Mouse (Mus musculus) testis, postnatal 10 days (tissue): Measurements from ENCODE around the gene Mbnl1.

Experiments used
- DNase-seq: peaks from one replicate; pipeline ENCODE4 v3.0.0; 2021; ENCODE audit warnings: low spot score

Gene Mbnl1

GRCm38 (mm10) chr3:60613121-60613520, 140.5 kb downstream of the Mbnl1 start:
- no peak for DNase-seq

GRCm38 (mm10) chr3:60614516-60614915, 141.9 kb downstream of the Mbnl1 start:
- peak; percentile 43 for DNase-seq

DNA sequence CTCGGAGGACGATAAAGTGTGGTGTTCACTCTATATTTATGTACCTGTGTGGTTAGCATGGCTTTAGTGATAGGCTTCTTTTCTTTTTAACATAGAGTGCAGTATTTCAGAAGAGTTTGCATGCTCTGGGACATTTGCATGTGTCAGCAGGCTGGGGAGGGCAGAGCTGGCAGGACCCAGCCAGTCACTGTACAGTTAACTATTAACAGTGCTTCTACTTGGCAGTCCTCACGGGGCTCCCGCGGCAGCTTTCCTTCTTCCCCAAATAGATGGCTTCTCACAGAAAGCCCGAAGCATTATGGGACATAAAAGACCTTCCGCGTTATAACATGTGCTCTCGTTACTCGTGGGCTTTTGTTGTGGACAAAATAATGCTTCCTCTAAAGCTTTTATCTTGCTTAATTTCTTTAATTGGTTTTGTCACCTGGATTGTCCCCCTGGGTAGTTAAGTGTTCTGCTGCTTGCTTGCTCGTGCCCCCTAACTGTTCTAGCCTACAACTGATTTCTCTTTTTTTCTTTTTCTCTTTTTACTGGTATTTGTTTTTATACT, 142.5 kb downstream of the Mbnl1 start:
- DNase-seq = no peak

- no peak for DNase-seq
Observed at GRCm38 (mm10) chr3:60615615-60616014, 143.0 kb downstream of the Mbnl1 start.

DNA sequence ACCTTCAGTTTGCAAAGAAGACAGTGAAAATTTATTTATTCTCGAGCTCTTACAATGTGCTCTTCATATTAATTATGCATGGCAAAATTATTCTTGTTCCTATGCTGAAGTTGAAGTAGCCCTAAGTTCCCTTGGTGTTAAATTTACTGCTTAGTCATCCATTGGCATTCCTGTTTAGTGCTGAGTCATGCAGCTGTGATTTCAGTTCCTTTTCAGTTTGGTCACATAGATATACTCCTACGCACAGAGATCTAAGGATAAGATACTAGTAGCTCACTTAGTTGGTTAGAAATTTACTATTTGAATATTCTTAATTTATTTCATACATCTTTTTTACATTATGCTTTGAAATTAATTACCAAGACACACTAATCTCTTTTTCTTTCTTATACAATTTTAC, 143.5 kb downstream of the Mbnl1 start:
- DNase-seq = no peak

GRCm38 (mm10) chr3:60617643-60618042, 145.0 kb downstream of the Mbnl1 start:
- no peak for DNase-seq

DNA sequence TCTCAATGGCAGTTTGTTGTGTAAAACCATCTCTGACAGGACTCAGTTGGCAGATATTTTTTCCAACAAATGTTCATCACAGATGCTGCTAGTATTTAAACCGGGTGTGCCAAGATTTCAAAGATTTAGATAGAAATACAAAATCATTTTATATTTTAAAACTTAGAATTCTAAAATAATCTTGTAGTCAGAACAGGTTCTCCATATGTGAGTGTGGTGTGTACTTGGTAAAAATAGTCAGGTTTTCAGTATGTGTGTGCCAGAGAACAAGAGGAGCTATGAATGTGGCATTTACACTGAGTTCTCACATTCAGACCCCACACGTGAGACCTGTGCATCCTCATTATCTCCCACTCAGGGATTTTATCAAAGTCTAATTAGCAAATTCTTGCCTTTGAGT, 147.6 kb downstream of the Mbnl1 start:
- no peak for DNase-seq

DNA sequence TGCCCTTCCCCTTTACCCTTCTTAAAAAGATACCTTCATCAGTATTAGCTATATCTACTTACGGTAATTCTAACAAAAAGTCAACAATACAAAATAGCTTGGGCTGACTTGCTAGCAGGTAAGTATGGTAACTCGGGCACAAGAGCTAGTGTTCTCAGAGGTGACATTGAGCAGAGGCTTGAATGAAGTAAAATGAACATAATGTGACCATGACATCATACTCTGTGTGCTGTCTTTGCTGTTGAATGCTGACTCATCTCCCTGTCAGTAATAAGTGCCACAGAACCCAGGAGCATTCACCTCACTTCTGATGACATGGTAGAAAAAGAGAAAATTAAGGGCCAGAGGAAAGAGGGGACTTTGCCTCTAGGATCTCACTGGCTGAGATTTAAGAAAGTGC, 158.6 kb downstream of the Mbnl1 start:
- DNase-seq = no peak

DNA sequence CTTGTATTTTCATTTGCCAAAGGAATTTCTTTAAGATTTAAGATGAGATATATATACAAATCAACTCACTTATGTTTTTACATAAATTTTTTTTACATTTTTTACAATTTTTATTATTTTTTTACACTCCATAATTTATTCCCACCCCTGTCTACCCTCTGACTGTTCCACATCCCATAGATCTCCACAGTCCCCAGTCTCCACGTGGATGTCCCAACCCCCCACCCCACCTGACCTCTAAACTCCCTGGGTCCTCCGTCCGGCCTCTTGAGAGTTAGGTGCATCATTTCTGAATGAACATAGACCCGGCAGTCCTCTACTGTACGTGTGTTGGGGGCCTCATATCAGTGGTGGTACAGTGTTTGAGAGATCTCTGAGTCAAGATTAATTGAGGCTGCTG, 159.1 kb downstream of the Mbnl1 start:
- no peak for DNase-seq

GRCm38 (mm10) chr3:60632796-60633466, 160.3 kb downstream of the Mbnl1 start:
- no peak for DNase-seq

GRCm38 (mm10) chr3:60638530-60638929, 165.9 kb downstream of the Mbnl1 start:
- DNase-seq = no peak

GRCm38 (mm10) chr3:60639135-60639534, 166.5 kb downstream of the Mbnl1 start:
- no peak for DNase-seq

DNA sequence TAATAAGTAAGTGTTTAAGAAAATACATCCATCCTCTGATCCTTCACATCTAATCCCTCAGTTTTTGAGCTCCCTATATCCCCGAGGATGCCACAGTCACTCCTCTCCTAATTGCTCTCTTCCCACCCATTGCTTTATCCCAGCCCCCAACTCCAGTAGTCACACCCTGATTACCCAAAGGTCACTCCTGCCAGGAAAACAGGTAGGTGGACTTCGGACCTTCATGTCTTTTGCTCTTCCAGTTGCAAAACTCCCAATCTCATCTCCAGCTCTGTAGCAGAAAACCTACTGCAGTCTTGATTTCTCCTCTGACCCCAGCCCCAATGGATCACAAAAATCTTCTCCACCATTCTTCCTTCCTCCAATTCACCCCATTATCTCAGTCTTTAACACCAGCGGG, 169.6 kb downstream of the Mbnl1 start:
- no peak for DNase-seq

DNA sequence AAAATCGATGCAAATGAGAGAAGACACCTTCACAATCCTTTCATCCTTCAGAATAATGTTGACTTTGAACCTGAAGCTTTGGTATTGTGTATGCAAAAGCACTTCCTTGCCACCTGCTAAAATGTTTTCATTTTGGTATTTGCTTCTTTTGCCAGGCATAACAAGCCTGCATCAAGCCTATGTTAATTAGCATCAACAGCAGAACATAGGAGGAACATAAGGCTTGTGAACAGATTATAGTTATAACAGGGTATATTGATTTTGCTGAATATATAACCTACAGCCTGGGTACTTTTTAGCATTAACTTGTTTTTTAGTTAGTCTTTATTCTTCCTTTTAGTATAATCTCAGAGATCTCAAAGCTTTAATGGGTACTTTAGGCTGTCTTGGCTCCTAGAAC, 172.9 kb downstream of the Mbnl1 start:
- DNase-seq = no peak

DNA sequence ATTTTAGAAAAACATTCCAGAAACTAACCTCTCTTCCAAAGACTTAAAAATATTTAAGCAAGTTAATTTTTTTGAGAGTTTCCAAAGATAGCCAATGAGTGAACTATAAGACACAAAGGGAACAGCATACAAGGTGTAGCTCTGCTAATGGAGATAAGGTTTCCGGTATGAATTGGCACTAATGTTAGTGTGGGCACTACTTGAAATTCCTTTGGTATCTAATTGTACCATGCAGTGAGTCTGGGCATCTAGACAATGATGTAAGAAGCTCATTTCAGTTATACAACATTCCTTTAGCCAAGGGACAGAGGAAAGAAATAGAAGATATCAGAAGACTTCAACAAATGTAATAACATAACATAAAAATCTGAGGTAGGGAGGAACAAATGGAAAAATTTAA, 175.7 kb downstream of the Mbnl1 start:
- no peak for DNase-seq

GRCm38 (mm10) chr3:60660762-60661161, 188.1 kb downstream of the Mbnl1 start:
- DNase-seq = no peak
